Mouse (Mus musculus): ENCODE results near the gene Tspan5.

Tspan5 gene

GRCm38 (mm10) chr3:138812565-138812964 lies 70.6 kb downstream of the Tspan5 start:
- no peak for DNase-seq

DNA sequence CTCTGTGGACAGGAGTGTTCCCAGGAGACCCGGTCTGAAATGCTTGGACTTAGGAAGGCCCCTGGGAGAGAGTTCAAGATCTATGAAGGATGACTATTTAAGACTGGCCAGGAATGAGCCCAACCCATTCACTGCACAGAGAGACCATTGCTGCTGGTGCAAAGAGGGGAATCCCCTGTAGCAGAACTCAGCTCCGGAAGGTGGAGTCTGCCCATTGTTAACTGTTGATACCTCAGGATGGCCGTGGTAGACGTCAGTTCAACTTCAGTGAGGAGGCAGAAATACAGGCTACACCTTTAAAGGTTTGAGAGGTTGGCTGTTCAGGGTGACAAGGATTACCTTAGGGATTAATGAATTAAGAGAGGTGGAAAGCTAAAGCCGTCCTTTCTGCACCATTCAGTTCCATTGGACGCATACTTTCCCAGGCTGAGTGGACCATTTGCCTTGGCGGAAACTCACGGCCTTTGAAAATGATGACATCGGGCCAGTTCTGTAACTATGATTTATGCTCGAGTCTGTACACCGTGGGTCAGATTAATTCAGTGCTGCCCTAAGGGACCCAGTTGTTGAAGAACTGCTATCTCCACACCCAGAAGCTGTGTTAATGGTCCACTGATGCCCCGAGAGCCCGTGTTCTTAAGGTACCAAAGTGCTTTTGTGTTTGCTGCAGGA lies 71.3 kb downstream of the Tspan5 start:
- DNase-seq = no peak

DNA sequence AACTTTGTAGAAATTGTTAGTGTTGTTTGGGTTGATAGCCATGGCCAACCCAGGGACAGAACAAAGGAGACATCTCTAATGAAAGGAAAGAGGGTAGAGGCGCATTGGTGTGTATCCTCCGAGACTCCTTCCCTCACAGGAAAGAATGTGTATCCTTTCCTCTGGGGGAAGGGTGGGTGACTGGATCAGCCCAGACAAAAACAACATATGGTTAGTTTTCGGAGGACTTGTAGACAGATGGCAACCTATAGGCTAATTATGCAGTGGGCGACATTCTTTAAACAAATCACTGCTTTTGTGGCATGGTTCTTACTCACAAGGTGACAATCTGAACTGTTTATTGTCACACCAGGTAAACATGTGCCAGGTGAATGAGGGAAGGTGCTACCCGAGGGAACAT lies 72.5 kb downstream of the Tspan5 start:
- no peak for DNase-seq

- DNase-seq = peak; percentile 82 to 87
These were observed 73.3 kb downstream of the Tspan5 start for GRCm38 (mm10) chr3:138815127-138815837.

GRCm38 (mm10) chr3:138816888-138817656 lies 75.1 kb downstream of the Tspan5 start:
- no peak for DNase-seq

- peak in 1 of 2 experiments; percentile 63 for DNase-seq
These were observed 77.9 kb downstream of the Tspan5 start for GRCm38 (mm10) chr3:138819862-138820261.

GRCm38 (mm10) chr3:138820296-138820695 lies 78.3 kb downstream of the Tspan5 start:
- DNase-seq = peak; percentile 81 to 86

DNA sequence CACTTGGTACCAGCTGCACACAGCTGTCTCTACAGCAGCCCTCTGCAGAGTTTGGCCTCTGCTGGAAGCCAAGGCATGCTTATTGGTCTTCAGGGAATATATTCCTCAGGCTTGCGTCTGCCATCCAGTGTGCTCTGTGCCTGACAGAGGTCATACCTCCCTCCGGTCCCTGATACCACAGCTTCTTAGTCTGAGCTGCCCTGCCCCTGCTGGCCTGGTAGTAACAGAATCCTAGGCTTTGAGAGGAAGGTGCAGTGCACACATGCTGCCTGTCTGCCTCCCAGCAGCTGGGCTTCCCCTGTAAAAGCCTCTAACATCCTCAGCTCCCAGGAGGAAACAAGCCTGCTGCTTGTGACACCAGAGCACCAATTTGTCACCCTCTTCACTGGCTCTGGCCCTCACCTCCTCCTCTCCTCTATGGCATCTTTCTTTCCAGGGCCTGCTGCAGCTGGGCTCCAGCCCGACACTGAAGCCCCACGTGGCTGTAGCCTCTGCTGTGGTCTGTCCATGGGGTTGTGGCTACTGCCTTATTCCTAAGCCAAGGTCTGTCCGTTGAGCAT lies 80.0 kb downstream of the Tspan5 start:
- DNase-seq = no peak

- DNase-seq = no peak
These were observed 81.9 kb downstream of the Tspan5 start for GRCm38 (mm10) chr3:138823857-138824256.

DNA sequence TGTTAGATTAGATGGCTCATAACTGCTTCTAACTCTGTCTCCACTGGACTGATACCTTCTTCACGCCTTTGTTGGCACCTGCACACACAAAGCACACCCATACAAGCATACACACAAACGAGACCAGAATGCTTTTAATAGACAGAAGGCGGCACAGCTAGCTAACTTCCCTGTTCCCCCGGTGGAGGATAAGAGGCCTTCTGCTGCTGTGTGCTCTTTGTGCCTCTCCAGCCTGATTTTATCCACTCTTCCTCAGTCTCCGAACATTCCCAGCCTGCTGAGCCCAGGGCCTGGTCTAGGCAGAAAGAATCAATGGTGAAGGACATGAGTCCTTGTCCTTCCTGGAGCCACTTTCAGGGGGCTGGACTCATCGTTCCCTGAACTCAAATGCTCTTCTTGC lies 83.3 kb downstream of the Tspan5 start:
- no peak for DNase-seq

DNA sequence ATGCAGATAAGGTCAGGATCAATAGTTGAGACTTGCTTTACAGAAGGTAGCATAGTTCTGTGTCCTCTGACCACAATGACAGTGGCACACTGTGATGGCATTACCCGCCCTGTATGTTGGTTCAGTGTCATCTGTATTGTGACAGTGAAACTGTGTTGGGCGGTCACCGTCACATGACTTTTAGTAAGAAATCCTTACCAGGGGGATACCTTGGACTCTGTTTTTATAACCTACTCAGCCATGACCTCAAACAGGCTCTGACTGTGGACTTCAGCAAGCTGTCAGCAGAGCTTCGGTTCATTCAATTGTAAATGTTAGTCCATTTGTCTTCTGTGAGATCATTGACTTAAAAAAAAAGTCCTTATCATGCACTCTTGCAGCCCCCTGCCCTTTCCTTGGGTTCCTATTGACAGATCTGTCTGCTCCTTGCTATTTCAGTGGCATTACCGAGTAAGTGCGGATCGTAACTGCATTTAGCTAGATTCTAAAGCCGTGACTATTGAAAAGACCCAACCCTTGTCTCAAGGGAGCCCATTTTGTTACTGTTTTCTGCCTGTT lies 84.3 kb downstream of the Tspan5 start:
- DNase-seq = no peak

DNA sequence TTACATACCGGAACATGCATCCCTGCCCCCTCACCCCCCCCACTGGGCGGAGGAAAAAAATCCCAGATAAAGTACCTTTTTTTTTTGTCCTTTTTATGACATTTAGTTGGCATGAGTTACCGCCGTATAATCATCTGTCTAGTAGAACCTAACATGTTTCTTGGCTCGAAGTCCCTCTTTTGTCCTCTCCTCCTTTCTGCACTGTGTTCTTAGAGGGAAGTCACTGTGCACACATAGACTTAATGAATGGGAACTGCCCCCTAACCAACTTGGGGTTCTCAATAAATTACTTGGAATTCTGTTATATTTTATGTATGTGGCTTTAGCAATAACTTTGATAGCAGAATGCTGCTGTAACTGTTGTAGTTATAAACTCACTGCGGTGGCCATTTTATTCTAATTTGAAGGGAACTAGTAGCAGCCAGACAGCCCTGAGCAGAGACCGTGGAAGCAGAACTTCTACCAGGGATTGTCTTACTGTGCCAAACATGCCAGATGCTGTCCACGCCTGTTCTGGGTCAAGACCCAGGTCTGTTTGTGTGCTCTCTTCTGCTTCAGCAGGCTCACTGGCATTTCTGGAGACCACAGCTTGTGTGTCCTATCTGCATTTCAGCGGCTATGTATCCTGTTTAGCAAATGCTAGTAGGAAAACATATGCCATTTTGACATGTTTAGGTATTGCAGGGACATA lies 91.0 kb downstream of the Tspan5 start:
- peak; percentile 63 to 65 for DNase-seq

DNA sequence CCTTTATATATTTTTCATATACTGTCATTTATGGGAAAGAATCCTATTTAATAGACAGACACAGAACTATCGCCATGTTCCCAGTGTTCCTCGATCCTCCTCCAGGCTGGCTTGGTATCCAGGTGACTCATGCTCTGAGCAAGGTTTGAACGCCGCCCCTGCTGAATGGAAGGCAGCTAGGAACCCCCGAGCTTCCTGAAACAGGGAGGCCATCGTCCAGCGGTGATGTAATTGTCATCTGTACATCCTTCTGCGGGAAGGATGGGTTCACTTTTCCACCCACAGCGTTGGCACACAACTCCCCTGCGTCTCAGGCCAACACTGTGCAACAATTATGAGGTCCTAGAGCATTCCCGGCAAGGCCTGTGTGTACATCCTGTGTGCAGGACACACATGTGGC lies 92.2 kb downstream of the Tspan5 start:
- no peak for DNase-seq

GRCm38 (mm10) chr3:138836937-138837336 lies 94.9 kb downstream of the Tspan5 start:
- no peak for DNase-seq

- no peak for DNase-seq
These were observed 95.7 kb downstream of the Tspan5 start for GRCm38 (mm10) chr3:138837651-138838050.

GRCm38 (mm10) chr3:138839656-138840055 lies 97.7 kb downstream of the Tspan5 start:
- no peak for DNase-seq

DNA sequence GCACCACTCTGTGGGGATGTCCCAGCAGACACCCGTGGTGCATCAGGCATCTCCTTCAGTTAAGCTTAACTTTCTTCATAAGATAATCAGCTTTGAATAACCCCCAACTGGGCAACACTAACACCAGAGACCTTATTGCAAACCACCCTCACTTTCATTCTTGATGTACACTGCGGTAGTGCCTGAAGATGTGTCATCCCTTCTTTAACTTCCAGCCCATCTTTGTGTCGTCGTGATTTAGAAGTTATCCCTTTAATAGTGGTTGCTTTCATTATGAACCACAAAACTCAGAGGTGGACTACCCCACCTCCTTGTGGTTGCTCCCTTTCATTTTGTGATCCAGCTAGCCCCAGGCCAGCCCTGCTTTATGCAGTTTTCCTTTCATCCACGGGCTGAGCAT lies 99.3 kb downstream of the Tspan5 start:
- no peak for DNase-seq

DNA sequence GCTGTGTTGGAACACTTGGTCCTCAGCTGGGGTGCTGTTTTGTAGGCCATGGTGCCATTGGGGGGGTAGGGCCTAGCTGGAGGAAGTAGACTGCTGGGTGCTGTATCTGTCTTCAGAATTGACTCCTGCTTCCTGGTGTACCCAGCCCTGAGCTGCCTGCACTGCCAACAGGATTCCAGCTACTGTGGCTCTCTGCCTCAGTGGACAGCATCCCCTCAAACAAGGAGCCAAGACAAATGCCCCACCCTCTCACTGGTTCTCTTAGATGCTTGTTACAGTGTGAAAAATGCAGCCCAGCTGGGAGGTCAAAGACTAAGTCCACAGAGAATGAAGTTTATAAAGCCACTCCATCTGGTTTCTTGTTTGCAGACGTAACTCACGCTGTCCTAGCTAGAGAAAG lies 101.2 kb downstream of the Tspan5 start:
- DNase-seq = no peak

GRCm38 (mm10) chr3:138843641-138844040 lies 101.6 kb downstream of the Tspan5 start:
- no peak for DNase-seq

- DNase-seq = no peak
These were observed 103.8 kb downstream of the Tspan5 start for GRCm38 (mm10) chr3:138845820-138846219.

- DNase-seq = no peak
These were observed 105.8 kb downstream of the Tspan5 start for GRCm38 (mm10) chr3:138847809-138848208.

- no peak for DNase-seq
These were observed 107.8 kb downstream of the Tspan5 start for GRCm38 (mm10) chr3:138849755-138850301.

Measured in cerebellum, postnatal 14 days (tissue).